Mouse (Mus musculus): ENCODE data around the gene Pmf1. TPM values are rescaled to one million over a fixed set of nuclear protein-coding genes. Genes with fewer than 3 reads are reported as not detected.

Gene Pmf1
- total and polyA plus RNA-seq, 2 experiments: 12.9 to 68.1 TPM

GRCm38 (mm10) chr3:88352907-88353306 is 57.2 kb downstream of the Pmf1 start:
- H3K79me2 ChIP-seq (ENCODE audit: control insufficient read depth, insufficient read depth, low read length): no peaks in the 10 kb centered on the region
- no peak overlapping the region for H3K9ac ChIP-seq (ENCODE audit: low read depth, low read length)
- WGBS: 72% methylated on average over 9 of the region's 9 CpGs
- no peak for DNase-seq (ENCODE audit: extremely low read depth, low read depth, low spot score)
- no peaks in the 10 kb centered on the region for H3K4me1 ChIP-seq (ENCODE audit: control insufficient read depth, insufficient read depth, low read length)
- no peaks in the 10 kb centered on the region for H3K27me3 ChIP-seq (ENCODE audit: control insufficient read depth, insufficient read depth, low read length)
- peaks cover 67% of the 10 kb centered on the region for H3K36me3 ChIP-seq (ENCODE audit: control insufficient read depth, insufficient read depth, low read length)
- TF ChIP-seq POLR2A (IDR thresholded peaks at IDR 0.05; ENCODE audit: extremely low read depth, insufficient read depth, low read length) (no peak), CTCF (IDR thresholded peaks at IDR 0.05; ENCODE audit: low read depth, low read length) (no peak)
- no peak overlapping the region for H3K27ac ChIP-seq (replicated peaks; ENCODE audit: insufficient read depth, low read depth, low read length)
- H3K4me3 ChIP-seq (ENCODE audit: insufficient read depth, low read depth, low read length): no peak overlapping the region

DNA sequence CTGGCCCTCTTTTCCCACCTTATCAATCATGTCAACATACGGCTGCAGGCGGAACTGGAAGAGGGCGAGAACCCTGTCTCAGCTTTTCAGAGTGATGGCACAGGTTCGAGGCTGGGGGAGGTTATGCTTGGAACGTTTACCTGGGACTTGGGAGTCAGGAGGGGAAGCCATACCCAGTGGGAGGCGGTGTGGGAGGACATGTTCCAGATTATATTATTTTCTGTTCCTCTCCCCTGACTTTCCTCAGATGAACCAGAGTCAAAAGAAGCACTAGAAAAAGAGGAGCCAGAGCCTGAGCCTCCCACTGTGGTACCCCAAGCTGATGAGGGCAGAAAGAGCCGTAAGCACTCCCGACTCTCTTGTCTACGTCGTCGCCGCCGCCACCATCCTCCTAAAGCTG is 59.4 kb downstream of the Pmf1 start:
- DNase-seq (ENCODE audit: extremely low read depth, low read depth, low spot score): no peak
- H3K79me2 ChIP-seq (ENCODE audit: control insufficient read depth, insufficient read depth, low read length): no peaks in the 10 kb centered on the region
- TF ChIP-seq CTCF (IDR thresholded peaks at IDR 0.05; ENCODE audit: low read depth, low read length) (no peak), POLR2A (IDR thresholded peaks at IDR 0.05; ENCODE audit: extremely low read depth, insufficient read depth, low read length) (no peak)
- no peaks in the 10 kb centered on the region for H3K4me1 ChIP-seq (ENCODE audit: control insufficient read depth, insufficient read depth, low read length)
- peaks cover 74% of the 10 kb centered on the region for H3K36me3 ChIP-seq (ENCODE audit: control insufficient read depth, insufficient read depth, low read length)
- H3K27me3 ChIP-seq (ENCODE audit: control insufficient read depth, insufficient read depth, low read length): no peaks in the 10 kb centered on the region
- no peak overlapping the region for H3K4me3 ChIP-seq (ENCODE audit: insufficient read depth, low read depth, low read length)
- no peak overlapping the region for H3K9ac ChIP-seq (ENCODE audit: low read depth, low read length)
- WGBS: 91% methylated on average over 13 of the region's 13 CpGs
- H3K27ac ChIP-seq (replicated peaks; ENCODE audit: insufficient read depth, low read depth, low read length): no peak overlapping the region

Other genes with a start within 250 kb of the Pmf1 start
- gene Rhbg, start 155.6 kb downstream of the Pmf1 start, total RNA-seq (2014; rRNA removed): 11.9 and 24.6 TPM in 2 replicates
- gene Rhbg, start 155.6 kb downstream of the Pmf1 start, polyA plus RNA-seq (2012; rRNA removed): 30.5 and 50.3 TPM in 2 replicates
- gene Gm38392, start 123.1 kb downstream of the Pmf1 start, total RNA-seq (2014; rRNA removed): not detected in 2 replicates
- gene Gm38392, start 123.1 kb downstream of the Pmf1 start, polyA plus RNA-seq (2012; rRNA removed): not detected in 2 replicates
- gene Tsacc, start 113.3 kb downstream of the Pmf1 start, total RNA-seq (2014; rRNA removed): 4.3 and 6.0 TPM in 2 replicates
- 3.4 and 3.6 TPM in 2 replicates for gene Tsacc, start 113.3 kb downstream of the Pmf1 start, polyA plus RNA-seq (2012; rRNA removed)
- gene Cct3, start 113.2 kb downstream of the Pmf1 start, total RNA-seq (2014; rRNA removed): 104 and 130 TPM in 2 replicates
- gene Cct3, start 113.2 kb downstream of the Pmf1 start, polyA plus RNA-seq (2012; rRNA removed): 78.2 and 79.7 TPM in 2 replicates
- 17.8 and 26.6 TPM in 2 replicates for gene Glmp, start 85.3 kb downstream of the Pmf1 start, total RNA-seq (2014; rRNA removed)
- 136 and 154 TPM in 2 replicates for gene Glmp, start 85.3 kb downstream of the Pmf1 start, polyA plus RNA-seq (2012; rRNA removed)
- 1.1 and 1.7 TPM in 2 replicates for gene Tmem79, start 74.2 kb downstream of the Pmf1 start, total RNA-seq (2014; rRNA removed)
- gene Tmem79, start 74.2 kb downstream of the Pmf1 start, polyA plus RNA-seq (2012; rRNA removed): 2.5 and 2.9 TPM in 2 replicates
- 14.1 and 16.6 TPM in 2 replicates for gene Smg5, start 74.1 kb downstream of the Pmf1 start, total RNA-seq (2014; rRNA removed)
- 22.6 and 36.6 TPM in 2 replicates for gene Smg5, start 74.1 kb downstream of the Pmf1 start, polyA plus RNA-seq (2012; rRNA removed)
- not detected in 2 replicates for gene Paqr6, start 45.7 kb downstream of the Pmf1 start, total RNA-seq (2014; rRNA removed)
- 0.56 and 0.66 TPM in 2 replicates for gene Paqr6, start 45.7 kb downstream of the Pmf1 start, polyA plus RNA-seq (2012; rRNA removed)
- gene Bglap3, start 37.6 kb downstream of the Pmf1 start, total RNA-seq (2014; rRNA removed): 0.34 and 0.74 TPM in 2 replicates
- 0.11 and 2.0 TPM in 2 replicates for gene Bglap3, start 37.6 kb downstream of the Pmf1 start, polyA plus RNA-seq (2012; rRNA removed)
- not detected in 2 replicates for gene Bglap2, start 31.6 kb downstream of the Pmf1 start, total RNA-seq (2014; rRNA removed)
- not detected in 2 replicates for gene Bglap2, start 31.6 kb downstream of the Pmf1 start, polyA plus RNA-seq (2012; rRNA removed)
- gene Bglap, start 25.9 kb downstream of the Pmf1 start, total RNA-seq (2014; rRNA removed): not detected in 2 replicates
- not detected in 2 replicates for gene Bglap, start 25.9 kb downstream of the Pmf1 start, polyA plus RNA-seq (2012; rRNA removed)
- gene Slc25a44, start 14.8 kb upstream of the Pmf1 start, total RNA-seq (2014; rRNA removed): 26.1 and 28.1 TPM in 2 replicates
- 57.0 and 60.9 TPM in 2 replicates for gene Slc25a44, start 14.8 kb upstream of the Pmf1 start, polyA plus RNA-seq (2012; rRNA removed)
- 23.4 and 37.9 TPM in 2 replicates for gene Sema4a, start 50.9 kb upstream of the Pmf1 start, total RNA-seq (2014; rRNA removed)
- 109 and 117 TPM in 2 replicates for gene Sema4a, start 50.9 kb upstream of the Pmf1 start, polyA plus RNA-seq (2012; rRNA removed)
- 28.2 and 38.5 TPM in 2 replicates for gene Lmna, start 99.6 kb upstream of the Pmf1 start, total RNA-seq (2014; rRNA removed)
- 41.0 and 44.7 TPM in 2 replicates for gene Lmna, start 99.6 kb upstream of the Pmf1 start, polyA plus RNA-seq (2012; rRNA removed)
- under 0.01 TPM in 2 replicates for gene Mex3a, start 122.1 kb upstream of the Pmf1 start, total RNA-seq (2014; rRNA removed)
- gene Mex3a, start 122.1 kb upstream of the Pmf1 start, polyA plus RNA-seq (2012; rRNA removed): 0.02 and 0.04 TPM in 2 replicates
- gene Rab25, start 138.0 kb upstream of the Pmf1 start, total RNA-seq (2014; rRNA removed): 0.18 and 0.20 TPM in 2 replicates
- gene Rab25, start 138.0 kb upstream of the Pmf1 start, polyA plus RNA-seq (2012; rRNA removed): 0.32 and 0.46 TPM in 2 replicates
- 104 and 125 TPM in 2 replicates for gene Lamtor2, start 142.7 kb upstream of the Pmf1 start, total RNA-seq (2014; rRNA removed)
- gene Lamtor2, start 142.7 kb upstream of the Pmf1 start, polyA plus RNA-seq (2012; rRNA removed): 201 and 204 TPM in 2 replicates
- 8.3 and 14.2 TPM in 2 replicates for gene Ubqln4, start 143.4 kb upstream of the Pmf1 start, total RNA-seq (2014; rRNA removed)
- gene Ubqln4, start 143.4 kb upstream of the Pmf1 start, polyA plus RNA-seq (2012; rRNA removed): 41.1 and 42.8 TPM in 2 replicates
- gene Ssr2, start 165.5 kb upstream of the Pmf1 start, total RNA-seq (2014; rRNA removed): 90.0 and 110 TPM in 2 replicates
- 155 and 176 TPM in 2 replicates for gene Ssr2, start 165.5 kb upstream of the Pmf1 start, polyA plus RNA-seq (2012; rRNA removed)
- 2.7 and 3.6 TPM in 2 replicates for gene Arhgef2, start 195.6 kb upstream of the Pmf1 start, total RNA-seq (2014; rRNA removed)
- gene Arhgef2, start 195.6 kb upstream of the Pmf1 start, polyA plus RNA-seq (2012; rRNA removed): 3.6 and 4.9 TPM in 2 replicates
- gene Rxfp4, start 242.8 kb upstream of the Pmf1 start, total RNA-seq (2014; rRNA removed): not detected in 2 replicates
- not detected in 2 replicates for gene Rxfp4, start 242.8 kb upstream of the Pmf1 start, polyA plus RNA-seq (2012; rRNA removed)

Measured in liver, adult 2 months (tissue).